Mouse (Mus musculus) liver, embryonic 12.5 days (tissue): ENCODE data around the gene Cryl1. TPM values are rescaled to one million over a fixed set of nuclear protein-coding genes. Genes with fewer than 3 reads are reported as not detected.

Source experiments
- ATAC-seq: fragments of 200-750 bp; cut with Nextera tagmentation; 2 replicates; pipeline ENCODE4 v1.8.0; 2017; ENCODE audit warnings: moderate number of reproducible peaks, mild to moderate bottlenecking, moderate library complexity
- H3K27ac ChIP-seq: fragments of 300-500 bp; sonication (generic); 2 replicates; pipeline ENCODE4 v1.5.1; 2016; ENCODE audit warnings: mild to moderate bottlenecking
- H3K27me3 ChIP-seq: fragments of 300-500 bp; sonication (generic); replicated peaks from 2 replicates; pipeline ENCODE4 v1.6.1; 2016; ENCODE audit warnings: mild to moderate bottlenecking, moderate library complexity
- H3K36me3 ChIP-seq: fragments of 300-500 bp; sonication (generic); 2 replicates; pipeline ENCODE4 v1.6.1; 2016; ENCODE audit warnings: mild to moderate bottlenecking, moderate library complexity
- H3K4me1 ChIP-seq: fragments of 300-500 bp; sonication (generic); 2 replicates; pipeline ENCODE4 v1.6.1; 2016
- H3K4me2 ChIP-seq: fragments of 300-500 bp; sonication (generic); 2 replicates; pipeline ENCODE4 v1.6.1; 2016; ENCODE audit warnings: mild to moderate bottlenecking, moderate library complexity
- H3K4me3 ChIP-seq: fragments of 300-500 bp; sonication (generic); 2 replicates; pipeline ENCODE4 v1.5.1; 2016; ENCODE audit warnings: mild to moderate bottlenecking, moderate library complexity
- H3K9ac ChIP-seq: fragments of 300-500 bp; sonication (generic); 2 replicates; pipeline ENCODE4 v1.6.1; 2016; ENCODE audit warnings: mild to moderate bottlenecking, moderate library complexity
- H3K9me3 ChIP-seq: fragments of 300-500 bp; sonication (generic); replicated peaks from 2 replicates; pipeline ENCODE4 v1.6.1; 2016; ENCODE audit warnings: mild to moderate bottlenecking, moderate library complexity
- WGBS: fragments of 180-500 bp; shearing (Covaris S2); methylation state at CpG from one replicate; pipeline ENCODE4 v1.1.7; 2016; ENCODE audit not compliant: insufficient replicate concordance; 5-methylcytosine and 5-hydroxymethylcytosine counted together
- polyA plus RNA-seq: library from polyadenylated mRNA; unstranded; fragments of >200 nt; fragmentation: Nextera tagmentation; extraction: Ambion mirVana; gene quantifications from 2 replicates; pipeline ENCODE4 v1.2.1, GENCODE M21; 2016

The Cryl1 gene
- 7.2 and 7.3 TPM in 2 replicates for polyA plus RNA-seq

GRCm38 (mm10) chr14:57398065-57398757 is at the start of gene Cryl1:
TSS of gene Cryl1 (minus strand) at chr14:57398529.
- WGBS = 2% methylated on average over 43 of the region's 43 CpGs
- peaks cover 19% of the 10 kb centered on the region for H3K4me1 ChIP-seq

GRCm38 (mm10) chr14:57430451-57430850 is 32.1 kb upstream of the Cryl1 start:
- WGBS = 59% methylated on average over 2 of the region's 2 CpGs
- H3K9ac ChIP-seq = no peak overlapping the region
- H3K27ac ChIP-seq = no peak overlapping the region
- H3K27me3 ChIP-seq = no peaks in the 10 kb centered on the region
- no peaks in the 10 kb centered on the region for H3K9me3 ChIP-seq
- H3K36me3 ChIP-seq = no peaks in the 10 kb centered on the region
- H3K4me1 ChIP-seq = no peaks in the 10 kb centered on the region
- no peak overlapping the region for H3K4me3 ChIP-seq
- ATAC-seq = no peak
- no peak overlapping the region for H3K4me2 ChIP-seq

More at GRCm38 (mm10) chr14:57398065-57398757, at the start of gene Cryl1:
- H3K9ac ChIP-seq = peak within 1 kb of the TSS; percentile 75
- peak within 1 kb of the TSS; percentile 93 for H3K4me2 ChIP-seq
- no peaks in the 10 kb centered on the region for H3K36me3 ChIP-seq
- no peaks in the 10 kb centered on the region for H3K9me3 ChIP-seq
- H3K4me3 ChIP-seq = peak within 1 kb of the TSS; percentile 65
- 0 out of 2 replicates have a peak, but pooled peaks cover 3% of the 10 kb centered on the region for H3K27me3 ChIP-seq
- ATAC-seq = peak; percentile 99
- peak within 1 kb of the TSS; percentile 39 for H3K27ac ChIP-seq

DNA sequence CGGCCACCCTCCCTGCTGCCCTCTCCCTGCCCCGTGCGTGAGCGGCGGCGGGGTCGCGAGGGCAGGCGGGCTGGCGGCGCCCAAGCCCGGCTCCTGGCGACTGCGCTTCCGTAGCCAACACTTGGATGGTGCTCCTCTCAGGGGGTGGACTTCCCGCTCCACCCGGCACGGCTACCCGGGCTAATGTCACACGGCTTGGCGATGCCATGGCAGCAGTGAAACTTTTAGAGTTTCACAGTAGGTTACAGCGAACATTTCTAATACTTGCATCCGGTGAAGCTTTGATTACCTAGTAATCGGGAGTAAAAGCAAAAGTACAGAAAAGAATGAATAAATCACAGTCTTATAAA is 25.9 kb upstream of the Cryl1 start:
- Histone ChIP-seq H3K4me1 (peaks cover 7% of the 10 kb centered on the region; the same call in 1 of the 2 replicates), H3K9ac (peak overlapping the region; percentile 72), H3K27ac (no peak overlapping the region), H3K9me3 (no peaks in the 10 kb centered on the region), H3K27me3 (no peaks in the 10 kb centered on the region; the same call in 1 of the 2 replicates), H3K4me3 (peak overlapping the region; percentile 69), H3K4me2 (peak overlapping the region; percentile 87), H3K36me3 (no peaks in the 10 kb centered on the region)
- no peak; the same call in 1 of the 2 replicates for ATAC-seq
- WGBS = under 1% methylated on average over 19 of the region's 24 CpGs

GRCm38 (mm10) chr14:57423432-57424211 is 25.3 kb upstream of the Cryl1 start, which contains the start of gene Ift88:
TSS of gene Ift88 (plus strand) at chr14:57424062.
- H3K9ac ChIP-seq = peak within 1 kb of the TSS; percentile 72
- peak within 1 kb of the TSS; percentile 69 for H3K4me3 ChIP-seq
- H3K36me3 ChIP-seq = no peaks in the 10 kb centered on the region
- WGBS = 4% methylated on average over 40 of the region's 42 CpGs
- peak; percentile 98 for ATAC-seq
- H3K9me3 ChIP-seq = no peaks in the 10 kb centered on the region
- H3K4me1 ChIP-seq = peaks cover 7% of the 10 kb centered on the region; the same call in 1 of the 2 replicates
- no peak within 1 kb of the TSS for H3K27ac ChIP-seq
- H3K27me3 ChIP-seq = no peaks in the 10 kb centered on the region; the same call in 1 of the 2 replicates
- peak within 1 kb of the TSS; percentile 87 for H3K4me2 ChIP-seq

- H3K4me1 ChIP-seq = no peaks in the 10 kb centered on the region
- no peak overlapping the region for H3K4me3 ChIP-seq
- H3K9ac ChIP-seq = no peak overlapping the region
- no peak overlapping the region for H3K27ac ChIP-seq
- H3K36me3 ChIP-seq = no peaks in the 10 kb centered on the region
- no peak for ATAC-seq
- no peaks in the 10 kb centered on the region; the same call in 1 of the 2 replicates for H3K27me3 ChIP-seq
- no peaks in the 10 kb centered on the region for H3K9me3 ChIP-seq
- no peak overlapping the region for H3K4me2 ChIP-seq
- 46% methylated on average over 2 of the region's 2 CpGs for WGBS
These were observed 18.9 kb upstream of the Cryl1 start for GRCm38 (mm10) chr14:57417187-57417586.

DNA sequence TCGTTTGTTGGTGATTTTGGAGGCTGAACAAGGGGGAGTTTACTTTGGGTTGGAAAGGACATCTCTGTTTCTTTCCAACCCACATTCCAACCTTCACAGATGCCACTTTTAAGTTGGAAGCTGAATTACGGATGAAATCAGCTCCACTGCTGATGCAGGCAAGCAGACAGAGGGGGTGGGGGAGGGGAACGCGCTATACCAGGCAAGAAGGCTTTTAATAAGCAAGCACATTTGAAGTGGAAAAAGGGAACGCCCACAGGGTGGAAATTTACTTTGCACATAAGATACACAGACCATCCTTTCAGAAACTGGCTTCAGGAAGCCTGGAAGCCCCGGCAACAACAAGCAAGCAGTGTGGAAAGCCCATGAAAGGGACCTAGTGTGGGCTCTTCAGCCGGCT is 13.8 kb upstream of the Cryl1 start:
- H3K4me3 ChIP-seq = no peak overlapping the region
- ATAC-seq = no peak
- H3K36me3 ChIP-seq = no peaks in the 10 kb centered on the region
- no peaks in the 10 kb centered on the region for H3K9me3 ChIP-seq
- H3K27me3 ChIP-seq = no peaks in the 10 kb centered on the region; the same call in 1 of the 2 replicates
- H3K9ac ChIP-seq = no peak overlapping the region
- no peak overlapping the region for H3K27ac ChIP-seq
- no peak overlapping the region for H3K4me2 ChIP-seq
- WGBS = 63% methylated on average over 7 of the region's 7 CpGs
- H3K4me1 ChIP-seq = peaks cover 7% of the 10 kb centered on the region; the same call in 1 of the 2 replicates

DNA sequence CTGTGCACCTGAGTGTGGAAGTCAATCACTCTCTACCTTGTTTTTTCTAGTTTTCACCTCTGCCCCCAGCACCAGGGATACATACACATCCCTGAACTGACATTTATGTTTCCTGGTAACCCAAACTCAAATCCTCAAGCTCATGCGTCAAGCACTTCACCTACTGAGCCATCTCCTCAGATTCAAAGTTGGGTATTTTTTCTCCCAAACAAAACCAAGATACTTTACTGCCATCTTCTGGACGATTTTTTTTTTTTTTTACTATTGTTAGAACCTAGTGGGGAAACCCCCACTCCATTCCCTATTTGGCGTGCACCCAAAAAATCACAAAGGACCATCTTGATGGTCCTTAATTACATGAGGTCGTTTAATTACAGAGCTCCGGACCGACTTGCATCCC is 10.8 kb upstream of the Cryl1 start:
- 29% methylated on average over 6 of the region's 6 CpGs for WGBS

DNA sequence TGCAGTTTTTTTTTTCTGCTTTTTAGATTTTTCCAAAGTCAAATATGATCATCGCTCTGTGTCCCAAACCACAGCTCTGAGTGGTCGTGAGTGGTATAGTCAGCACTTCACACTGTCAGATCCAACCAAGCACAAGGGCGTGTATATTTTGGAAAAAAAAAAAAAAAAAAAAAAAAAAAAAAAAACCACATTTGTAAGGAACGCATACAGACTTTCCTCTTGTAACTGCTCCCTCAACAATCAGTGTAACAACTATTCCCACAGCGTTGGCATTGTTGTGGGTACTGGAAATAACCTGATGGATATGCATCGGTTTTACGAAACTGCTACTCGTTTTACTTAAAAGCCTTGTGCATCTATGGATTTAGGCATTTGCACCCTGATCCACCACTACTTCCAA is 9.8 kb upstream of the Cryl1 start:
- Histone ChIP-seq H3K36me3 (no peaks in the 10 kb centered on the region), H3K4me2 (no peak overlapping the region), H3K4me3 (no peak overlapping the region), H3K4me1 (peaks cover 11% of the 10 kb centered on the region; the same call in 1 of the 2 replicates), H3K9ac (no peak overlapping the region), H3K9me3 (no peaks in the 10 kb centered on the region), H3K27ac (no peak overlapping the region), H3K27me3 (no peaks in the 10 kb centered on the region; the same call in 1 of the 2 replicates)
- WGBS = 71% methylated on average over 8 of the region's 8 CpGs
- ATAC-seq = no peak

More for the DNA sequence above, 10.8 kb upstream of the Cryl1 start:
- Histone ChIP-seq H3K27ac (no peak overlapping the region), H3K9me3 (no peaks in the 10 kb centered on the region), H3K36me3 (no peaks in the 10 kb centered on the region), H3K4me1 (peaks cover 8% of the 10 kb centered on the region; the same call in 1 of the 2 replicates), H3K4me3 (no peak overlapping the region), H3K9ac (no peak overlapping the region), H3K4me2 (no peak overlapping the region), H3K27me3 (no peaks in the 10 kb centered on the region; the same call in 1 of the 2 replicates)
- no peak for ATAC-seq

DNA sequence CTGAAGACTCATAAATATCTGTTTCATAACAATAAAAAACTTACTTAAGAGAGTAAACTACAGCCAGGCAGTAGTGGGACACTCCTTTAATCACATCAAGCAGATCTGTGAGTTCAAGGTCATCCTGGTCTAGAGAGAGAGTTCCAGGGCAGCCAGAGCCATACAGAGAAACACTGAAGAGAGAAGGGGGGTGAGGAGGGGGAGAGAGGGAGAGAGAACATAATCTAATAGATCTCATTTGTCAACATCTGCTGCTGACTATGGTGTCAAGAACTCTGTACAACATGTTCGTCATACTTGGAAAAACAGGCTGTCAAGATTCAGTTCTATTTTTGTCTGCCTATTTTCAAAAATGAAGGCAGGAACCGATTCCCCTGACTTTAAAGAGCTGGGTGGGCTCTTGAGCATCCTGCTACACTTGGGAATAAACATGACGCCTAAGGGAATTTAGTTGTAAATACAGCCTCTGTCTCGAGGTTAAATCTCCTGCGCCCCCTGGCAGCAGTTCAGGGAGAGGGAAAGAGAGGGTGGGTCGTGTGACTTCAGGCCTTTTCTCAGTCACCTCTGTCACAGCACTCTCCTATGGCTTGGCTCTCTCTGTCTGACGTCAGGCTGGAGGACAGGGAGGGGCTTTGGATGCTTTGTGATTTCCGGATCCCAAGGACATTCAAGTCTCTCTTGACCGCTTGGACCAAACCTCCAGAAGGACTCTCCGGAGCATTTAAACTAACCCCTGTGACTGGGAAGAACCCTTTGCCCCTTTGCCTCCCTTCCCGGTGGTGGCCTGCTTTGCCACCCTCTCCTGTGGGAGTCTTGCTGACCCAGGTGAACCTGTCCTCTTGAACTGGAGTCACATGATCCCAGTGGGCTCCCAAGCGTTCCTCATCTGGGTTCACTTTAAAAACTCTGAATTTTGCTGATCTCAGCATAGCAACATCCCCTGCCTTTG is 9.0 kb upstream of the Cryl1 start:
- WGBS = 12% methylated on average over 12 of the region's 12 CpGs
- Histone ChIP-seq H3K27ac (no peak overlapping the region), H3K4me1 (peaks cover 11% of the 10 kb centered on the region; the same call in 1 of the 2 replicates), H3K4me2 (peak overlapping the region; percentile 36), H3K9ac (no peak overlapping the region), H3K4me3 (no peak overlapping the region), H3K36me3 (no peaks in the 10 kb centered on the region), H3K27me3 (no peaks in the 10 kb centered on the region; the same call in 1 of the 2 replicates), H3K9me3 (no peaks in the 10 kb centered on the region)
- 0 out of 2 replicates have a peak, but pooled peaks have one; percentile 37 for ATAC-seq

DNA sequence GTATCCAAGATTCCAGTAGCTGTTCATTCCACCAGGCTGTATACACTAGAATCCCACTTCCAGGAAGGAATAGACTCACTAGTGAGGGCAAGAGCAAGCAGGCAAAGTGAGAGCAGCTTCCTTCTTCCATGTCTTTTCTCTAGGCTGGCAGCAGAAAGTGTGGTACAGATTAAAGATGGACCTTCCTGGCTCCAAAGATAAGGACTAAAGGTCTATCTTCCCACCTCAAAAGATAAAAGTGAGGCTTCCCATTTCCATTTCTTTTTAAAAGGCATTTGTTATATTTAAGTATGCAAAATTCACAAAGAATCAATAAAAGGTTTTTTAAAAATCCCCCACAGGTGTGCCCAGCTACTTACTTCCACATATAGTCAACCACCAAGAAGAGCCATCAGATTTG is 4.5 kb upstream of the Cryl1 start:
- Histone ChIP-seq H3K36me3 (no peaks in the 10 kb centered on the region), H3K9ac (no peak overlapping the region), H3K4me2 (no peak overlapping the region), H3K4me3 (no peak overlapping the region), H3K9me3 (no peaks in the 10 kb centered on the region), H3K27me3 (no peaks in the 10 kb centered on the region), H3K4me1 (peaks cover 23% of the 10 kb centered on the region), H3K27ac (no peak overlapping the region)
- no peak for ATAC-seq

GRCm38 (mm10) chr14:57398813-57399427 is 591 bp upstream of the Cryl1 start:
- Histone ChIP-seq H3K9ac (peak overlapping the region; percentile 57), H3K4me1 (peaks cover 21% of the 10 kb centered on the region), H3K27me3 (0 out of 2 replicates have a peak, but pooled peaks cover 3% of the 10 kb centered on the region), H3K4me2 (peak overlapping the region; percentile 93), H3K4me3 (peak overlapping the region; percentile 65), H3K36me3 (no peaks in the 10 kb centered on the region), H3K9me3 (no peaks in the 10 kb centered on the region), H3K27ac (peak overlapping the region; percentile 16; the same call in 1 of the 2 replicates)
- peak; percentile 30; the same call in 1 of the 2 replicates for ATAC-seq
- WGBS = 9% methylated on average over 13 of the region's 13 CpGs
